Mouse (Mus musculus) forebrain, postnatal 0 days (tissue): ENCODE measurements at regions not wholly inside any gene's neighbourhood (a gene's known extent, or its start where the extent isn't known, plus 50 kb on each side); places are given as distances from the start of the nearest gene placed in this dataset.

Source experiments
- ATAC-seq: fragments of 200-750 bp; cut with Nextera tagmentation; 2 replicates; pipeline ENCODE4 v1.8.0; 2017; ENCODE audit warnings: mild to moderate bottlenecking, moderate library complexity
- DNase-seq: peaks from one replicate; pipeline ENCODE4 v3.0.0-alpha.2; 2015
- H3K27ac ChIP-seq: fragments of 300-500 bp; sonication (generic); 2 replicates; pipeline ENCODE4 v1.5.1; 2014; ENCODE audit warnings: low read depth, mild to moderate bottlenecking, antibody characterized with exemption, low read length, moderate library complexity, mixed read lengths
- H3K27me3 ChIP-seq: fragments of 300-500 bp; sonication (generic); 2 replicates; pipeline ENCODE4 v1.6.1; 2014; ENCODE audit warnings: mild to moderate bottlenecking, low read length, mixed read lengths; ENCODE audit not compliant: insufficient read depth
- H3K36me3 ChIP-seq: fragments of 300-500 bp; sonication (generic); 2 replicates; pipeline ENCODE4 v1.6.1; 2014; ENCODE audit warnings: mild to moderate bottlenecking, moderate library complexity; ENCODE audit not compliant: insufficient read depth
- H3K4me1 ChIP-seq: fragments of 300-500 bp; sonication (generic); 2 replicates; pipeline ENCODE4 v1.6.1; 2014; ENCODE audit warnings: antibody characterized with exemption; ENCODE audit not compliant: insufficient read depth
- H3K4me2 ChIP-seq: fragments of 300-500 bp; sonication (generic); 2 replicates; pipeline ENCODE4 v1.6.1; 2014; ENCODE audit warnings: low read depth, mild to moderate bottlenecking, moderate library complexity
- H3K4me3 ChIP-seq: fragments of 300-500 bp; sonication (generic); 2 replicates; pipeline ENCODE4 v1.5.1; 2014; ENCODE audit warnings: low read depth, low read length, mixed read lengths
- H3K9ac ChIP-seq: fragments of 300-500 bp; sonication (generic); 2 replicates; pipeline ENCODE4 v1.6.1; 2014; ENCODE audit warnings: mild to moderate bottlenecking
- H3K9me3 ChIP-seq: fragments of 300-500 bp; sonication (generic); 2 replicates; pipeline ENCODE4 v1.6.1; 2016; ENCODE audit warnings: low read length
- CTCF ChIP-seq: sonication (generic); IDR thresholded peaks from 2 replicates; pipeline ENCODE4 v1.5.1; 2016; ENCODE audit warnings: antibody characterized with exemption, control low read depth, low read depth
- WGBS: fragments of 180-500 bp; shearing (Covaris S2); extraction: QIAGEN DNeasy Blood & Tissue Kit; methylation state at CpG from one replicate; pipeline ENCODE4 v1.1.7; 2014; 5-methylcytosine and 5-hydroxymethylcytosine counted together

DNA sequence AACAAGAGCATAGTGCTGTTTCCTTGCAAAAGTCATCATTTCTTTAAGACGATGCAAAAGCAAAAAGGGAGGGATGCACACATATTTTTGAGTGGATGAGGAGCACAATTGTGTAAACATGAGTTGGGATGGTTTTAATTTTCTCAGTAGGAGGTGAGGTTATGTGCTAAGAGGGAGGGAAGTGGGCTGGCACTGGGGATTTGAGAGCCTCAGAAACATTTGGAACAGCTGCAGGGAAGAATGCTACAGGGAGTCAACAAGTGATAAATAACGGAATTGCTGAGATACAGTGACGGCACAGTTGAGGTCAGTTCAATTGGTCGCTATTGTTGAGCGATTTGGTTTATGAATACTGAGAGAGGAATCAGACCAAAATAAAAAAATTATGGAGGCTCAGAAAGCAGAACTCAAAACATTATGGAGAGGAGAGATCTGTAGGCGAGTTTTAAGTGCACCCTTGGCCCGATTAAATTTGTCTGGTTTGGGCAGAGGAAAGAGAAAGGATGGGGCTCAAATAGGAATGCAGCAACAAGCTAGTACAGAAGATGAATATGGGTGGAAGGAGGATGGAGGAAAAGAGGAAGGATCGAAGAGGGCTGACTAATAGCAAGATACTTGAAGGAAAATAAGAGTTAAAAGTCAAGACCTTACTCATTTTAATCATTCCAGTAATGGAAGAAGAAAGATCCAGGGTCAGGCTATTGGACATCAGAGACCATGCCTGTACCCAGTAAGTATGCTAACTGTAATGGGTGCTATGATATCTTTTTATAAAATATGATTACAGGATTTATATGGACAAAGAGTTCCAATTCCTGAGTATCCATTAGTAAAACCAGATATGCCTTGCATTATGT is 259.0 kb downstream of the Trim52 start:
- no peak overlapping the region for H3K4me2 ChIP-seq
- no peak for TF ChIP-seq CTCF
- H3K36me3 ChIP-seq, result no peaks in the 10 kb centered on the region
- 76% methylated on average over 8 of the region's 8 CpGs for WGBS
- no peak for DNase-seq
- no peak overlapping the region for H3K9ac ChIP-seq
- H3K27ac ChIP-seq, result no peak overlapping the region
- no peak overlapping the region for H3K4me3 ChIP-seq
- H3K9me3 ChIP-seq, result no peaks in the 10 kb centered on the region
- ATAC-seq, result no peak
- H3K4me1 ChIP-seq, result no peaks in the 10 kb centered on the region
- H3K27me3 ChIP-seq, result no peaks in the 10 kb centered on the region

DNA sequence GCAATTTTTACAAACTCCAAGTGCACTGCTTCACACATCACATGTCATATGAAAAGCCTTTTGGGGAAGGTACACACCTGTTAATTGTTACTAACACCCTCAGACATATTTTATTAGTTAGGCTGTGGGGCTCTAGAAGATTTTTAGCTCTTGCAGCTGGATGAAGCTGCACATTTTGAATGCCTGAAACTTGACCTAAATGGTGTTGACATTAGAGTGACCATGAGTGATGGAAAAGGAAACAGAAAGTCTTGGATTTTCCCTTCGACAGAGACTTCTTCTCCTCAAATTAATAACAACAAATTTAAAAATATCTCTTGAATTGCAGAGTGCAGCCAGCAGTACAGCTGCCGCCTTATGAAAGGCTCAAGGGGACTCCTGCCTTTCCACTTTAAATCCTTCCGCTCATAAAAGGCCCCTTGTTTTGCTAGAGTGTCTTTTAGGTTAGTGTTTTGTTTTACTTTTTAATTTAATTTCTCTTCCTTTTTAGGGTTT is 259.7 kb downstream of the Trim52 start:
- Histone ChIP-seq H3K4me1 (no peaks in the 10 kb centered on the region), H3K9me3 (no peaks in the 10 kb centered on the region), H3K4me2 (no peak overlapping the region), H3K27me3 (no peaks in the 10 kb centered on the region), H3K36me3 (no peaks in the 10 kb centered on the region), H3K4me3 (no peak overlapping the region), H3K27ac (no peak overlapping the region), H3K9ac (no peak overlapping the region)
- TF ChIP-seq CTCF, result no peak
- ATAC-seq (no peak), DNase-seq (no peak)
- WGBS, result 78% methylated on average over 3 of the region's 3 CpGs

DNA sequence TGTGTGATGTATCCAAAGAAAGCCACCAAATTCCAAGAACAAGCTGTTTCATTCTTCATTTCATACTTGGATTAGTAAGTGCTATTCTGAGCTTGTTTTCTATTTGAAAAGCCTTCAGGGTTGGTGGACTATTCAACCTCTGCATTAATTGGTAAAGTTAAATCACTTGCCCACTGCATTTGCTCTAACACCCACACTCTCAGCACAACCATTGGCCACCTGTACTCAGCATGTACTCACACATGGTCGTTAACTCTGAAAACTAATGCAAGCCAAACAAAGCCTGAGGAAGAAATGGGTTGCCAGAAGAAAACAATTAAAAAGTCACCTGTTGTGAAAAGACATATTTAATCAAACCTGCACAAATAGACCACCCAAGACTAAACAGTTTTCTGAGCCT is 267.5 kb downstream of the Trim52 start:
- ATAC-seq (no peak), DNase-seq (no peak)
- Histone ChIP-seq H3K4me2 (no peak overlapping the region), H3K36me3 (no peaks in the 10 kb centered on the region), H3K4me1 (no peaks in the 10 kb centered on the region), H3K9ac (no peak overlapping the region), H3K27ac (no peak overlapping the region), H3K9me3 (no peaks in the 10 kb centered on the region), H3K4me3 (no peak overlapping the region), H3K27me3 (no peaks in the 10 kb centered on the region)
- TF ChIP-seq CTCF, result no peak
- WGBS, result 12% methylated on average over 1 of the region's 1 CpGs

DNA sequence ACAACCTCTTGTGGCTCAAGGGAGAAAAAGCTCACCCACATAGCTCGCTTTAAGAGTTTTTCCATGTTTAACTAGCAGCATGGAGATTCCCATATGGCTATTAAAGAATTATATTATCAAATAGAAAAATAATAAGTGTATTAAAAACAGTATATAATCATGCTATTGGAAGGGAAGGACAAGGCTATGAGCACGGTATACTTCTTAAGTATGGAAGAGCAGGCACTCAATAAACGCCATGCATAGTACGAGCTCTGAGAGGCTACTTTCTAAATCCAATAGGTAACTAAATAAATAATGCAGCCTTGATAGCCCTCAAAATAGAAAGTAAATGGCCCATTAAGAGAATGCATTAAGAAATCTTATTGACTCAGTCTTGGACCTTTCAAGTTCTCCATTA is 273.6 kb downstream of the Trim52 start:
- DNase-seq (no peak), ATAC-seq (no peak)
- WGBS, result 86% methylated on average over 4 of the region's 4 CpGs
- Histone ChIP-seq H3K27ac (no peak overlapping the region), H3K9ac (no peak overlapping the region), H3K4me1 (no peaks in the 10 kb centered on the region), H3K36me3 (no peaks in the 10 kb centered on the region), H3K9me3 (no peaks in the 10 kb centered on the region), H3K4me2 (no peak overlapping the region), H3K27me3 (no peaks in the 10 kb centered on the region), H3K4me3 (no peak overlapping the region)
- TF ChIP-seq CTCF, result no peak

DNA sequence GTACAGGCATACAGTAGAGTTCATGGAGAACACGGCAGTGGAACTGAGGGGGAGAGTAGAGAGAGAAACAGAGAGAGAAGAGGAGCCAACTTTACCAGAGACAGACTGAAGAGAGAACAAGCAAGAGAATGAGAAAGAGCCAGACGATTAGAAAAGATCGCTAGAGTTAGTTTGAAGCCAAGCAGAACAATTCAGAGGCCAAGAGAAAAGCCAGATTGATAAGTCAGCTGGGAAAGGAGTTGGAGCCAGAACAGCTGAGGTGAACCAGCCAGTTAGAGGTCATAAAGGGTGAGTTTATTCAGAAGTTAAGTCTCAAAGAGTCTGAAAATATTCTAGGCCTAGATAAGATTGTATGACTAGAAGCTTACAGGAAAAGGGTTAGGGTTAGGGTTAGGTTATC is 281.7 kb downstream of the Trim52 start:
- H3K36me3 ChIP-seq, result no peaks in the 10 kb centered on the region
- no peaks in the 10 kb centered on the region for H3K9me3 ChIP-seq
- DNase-seq, result no peak
- H3K4me3 ChIP-seq, result no peak overlapping the region
- TF ChIP-seq CTCF, result no peak
- WGBS, result 78% methylated on average over 3 of the region's 3 CpGs
- no peak overlapping the region for H3K9ac ChIP-seq
- H3K4me1 ChIP-seq, result no peaks in the 10 kb centered on the region
- H3K27ac ChIP-seq, result no peak overlapping the region
- no peak for ATAC-seq
- no peak overlapping the region for H3K4me2 ChIP-seq
- no peaks in the 10 kb centered on the region for H3K27me3 ChIP-seq

DNA sequence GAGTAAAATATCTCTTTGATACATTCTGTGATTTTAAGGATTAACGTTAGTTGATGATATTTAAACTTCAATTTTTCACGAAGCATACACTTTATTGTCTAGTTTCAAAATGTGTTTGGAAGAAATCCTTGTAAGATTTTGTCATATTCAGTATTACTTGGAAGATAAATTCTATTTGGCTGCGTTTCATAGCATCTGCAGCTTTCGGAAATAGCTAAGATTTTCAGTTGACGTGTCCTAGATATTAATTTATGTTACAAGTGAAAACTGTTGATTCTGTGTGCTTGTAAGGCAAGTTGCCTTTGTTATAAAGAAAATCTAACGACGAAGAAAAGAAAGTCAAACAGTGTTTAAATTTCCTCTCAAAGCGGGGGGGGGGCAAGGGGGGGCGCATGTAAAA is 284.5 kb downstream of the Trim52 start:
- Histone ChIP-seq H3K4me2 (no peak overlapping the region), H3K27me3 (no peaks in the 10 kb centered on the region), H3K27ac (no peak overlapping the region), H3K4me1 (no peaks in the 10 kb centered on the region), H3K4me3 (no peak overlapping the region), H3K36me3 (no peaks in the 10 kb centered on the region), H3K9me3 (no peaks in the 10 kb centered on the region), H3K9ac (no peak overlapping the region)
- no peak for ATAC-seq
- WGBS, result 70% methylated on average over 9 of the region's 9 CpGs
- peak; percentile 24 for DNase-seq
- no peak for TF ChIP-seq CTCF

DNA sequence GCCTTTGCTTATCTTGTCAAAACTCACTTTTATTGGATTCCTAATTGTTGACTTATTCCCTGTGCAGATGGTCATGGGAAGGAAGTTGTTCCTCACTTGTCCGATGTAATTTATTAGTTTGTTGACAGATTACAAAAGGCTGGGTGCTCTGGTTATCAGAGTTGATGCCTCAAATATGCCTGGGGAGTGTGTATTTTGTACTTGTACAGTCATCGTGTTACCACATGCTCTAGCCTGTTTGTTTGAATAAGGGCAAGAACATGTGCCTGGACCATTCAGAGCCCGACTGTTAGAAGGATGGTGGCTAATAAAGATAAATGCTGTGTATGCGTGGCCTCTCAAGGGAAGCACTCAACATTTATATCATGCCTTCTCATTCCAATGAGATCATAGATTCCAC is 288.0 kb downstream of the Trim52 start:
- DNase-seq, result no peak
- ATAC-seq, result no peak
- TF ChIP-seq CTCF, result no peak
- Histone ChIP-seq H3K27me3 (no peaks in the 10 kb centered on the region), H3K4me2 (no peak overlapping the region), H3K4me3 (no peak overlapping the region), H3K27ac (no peak overlapping the region), H3K4me1 (no peaks in the 10 kb centered on the region), H3K36me3 (no peaks in the 10 kb centered on the region), H3K9ac (no peak overlapping the region), H3K9me3 (no peaks in the 10 kb centered on the region)
- 88% methylated on average over 4 of the region's 4 CpGs for WGBS
